In the genomic region with DNA sequence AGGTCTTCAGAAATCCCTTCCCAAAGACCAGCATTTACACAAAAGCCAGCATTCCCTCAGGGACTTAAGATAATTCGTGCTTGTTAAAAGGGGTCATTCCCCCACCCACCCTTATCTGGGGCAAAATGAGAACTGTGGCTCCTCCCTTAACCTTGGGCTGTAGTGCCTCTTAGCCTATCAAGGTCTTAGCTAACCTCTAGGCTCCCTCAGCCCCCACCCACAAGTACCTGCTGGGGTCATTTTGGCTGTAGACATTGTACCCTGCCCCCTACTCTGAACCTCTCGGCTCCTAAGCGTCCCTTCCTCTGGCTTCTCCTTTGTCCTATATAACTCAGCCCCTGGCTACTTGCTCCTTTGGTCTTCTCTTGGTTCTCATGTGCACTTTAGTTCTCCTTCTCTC, we compare ENCODE assay signal across 30 mouse cellular contexts. TPM values are rescaled to one million over a fixed set of nuclear protein-coding genes. Genes with fewer than 3 reads are reported as not detected.
DNase-seq lines count a peak whose midpoint lies in the region; ATAC-seq and TF ChIP-seq lines count a peak whose summit lies in the region.
"Had no signal": no experiment of that assay in that cellular context is flagged by ENCODE, and none has a peak within 500 bp of the region (broad histone marks: within the 10 kb centered on the region; RNA-seq: fewer than 3 reads in every experiment).

No protein-coding gene starts in this region.

- no peak for DNase-seq in kidney, postnatal 0 days (ENCODE audit: low spot score)
- no peak for DNase-seq in kidney, postnatal 10 days
- peak; percentile 68 for DNase-seq in ZHBTc4 (ENCODE audit: low read depth, low spot score)
- DNase-seq in hindbrain, embryonic 10.5 days (ENCODE audit: low spot score), result no peak
- DNase-seq in urinary bladder, postnatal 14 days (ENCODE audit: low spot score), result no peak
- DNase-seq: adrenal gland, postnatal 36 days; cerebellum, adult 2 months; cerebellum, postnatal 14 days; gastrocnemius, adult 2 months; gastrocnemius, postnatal 36 days; heart, adult 18-20 months; heart, postnatal 10 days; left cerebral cortex, postnatal 4 days; lung, adult 18-20 months; lung, postnatal 10 days; right cerebral cortex, postnatal 4 days; thymus, adult 2 months; thymus, postnatal 36 days had no signal

- no peak overlapping the region for H3K4me2 ChIP-seq in kidney, postnatal 0 days (ENCODE audit: low read length)
- no peak overlapping the region for H3K4me2 ChIP-seq in intestine, postnatal 0 days (replicated peaks; ENCODE audit: low read depth)
- H3K4me2 ChIP-seq: heart, embryonic 13.5 days; hindbrain, embryonic 15.5 days; liver, embryonic 12.5 days; neural tube, embryonic 12.5 days had no signal

- no peak overlapping the region for H3K9ac ChIP-seq in kidney, postnatal 0 days (ENCODE audit: low read depth, low read length)
- no peak overlapping the region for H3K9ac ChIP-seq in intestine, postnatal 0 days (ENCODE audit: low read depth, low read length)
- H3K9ac ChIP-seq: heart, embryonic 13.5 days; hindbrain, embryonic 15.5 days; liver, embryonic 12.5 days; neural tube, embryonic 12.5 days had no signal

- TF ChIP-seq CTCF in kidney, postnatal 0 days (IDR thresholded peaks at IDR 0.05; ENCODE audit: low read depth), result no peak
- no peak for TF ChIP-seq CTCF in intestine, postnatal 0 days (IDR thresholded peaks at IDR 0.05; ENCODE audit: low read depth)

- no peaks in the 10 kb centered on the region for H3K9me3 ChIP-seq in kidney, postnatal 0 days (replicated peaks; ENCODE audit: low read length)
- H3K9me3 ChIP-seq in intestine, postnatal 0 days (ENCODE audit: control insufficient read depth), result no peaks in the 10 kb centered on the region
- no peaks in the 10 kb centered on the region for H3K9me3 ChIP-seq in hindbrain, embryonic 10.5 days
- H3K9me3 ChIP-seq: heart, embryonic 13.5 days; hindbrain, embryonic 15.5 days; liver, embryonic 12.5 days; midbrain, embryonic 10.5 days; neural tube, embryonic 12.5 days had no signal

- H3K36me3 ChIP-seq in kidney, postnatal 0 days (ENCODE audit: insufficient read depth, low read length), result no peaks in the 10 kb centered on the region
- H3K36me3 ChIP-seq in intestine, postnatal 0 days (ENCODE audit: control insufficient read depth, insufficient read depth), result no peaks in the 10 kb centered on the region
- H3K36me3 ChIP-seq in hindbrain, embryonic 10.5 days, result no peaks in the 10 kb centered on the region
- H3K36me3 ChIP-seq: heart, embryonic 13.5 days; hindbrain, embryonic 15.5 days; liver, embryonic 12.5 days; midbrain, embryonic 10.5 days; neural tube, embryonic 12.5 days had no signal

- peak; percentile 53; the same call in 1 of the 2 replicates for ATAC-seq in kidney, postnatal 0 days (replicated peaks; ENCODE audit: low FRiP score, low read depth)
- ATAC-seq in intestine, postnatal 0 days, result peak; percentile 18
- no peak for ATAC-seq in megakaryocyte, adult 5-6 weeks (ENCODE audit: poor library complexity, severe bottlenecking)
- ATAC-seq: forebrain, embryonic 16.5 days; inflammation-experienced regulatory T-cells, adult 6 months; liver, embryonic 12.5 days had no signal

- H3K4me1 ChIP-seq in kidney, postnatal 0 days (replicated peaks; ENCODE audit: insufficient read depth, low read length), result 0 out of 2 replicates have a peak, but pooled peaks cover 6% of the 10 kb centered on the region
- H3K4me1 ChIP-seq in intestine, postnatal 0 days (replicated peaks; ENCODE audit: control insufficient read depth, insufficient read depth, low read length), result no peaks in the 10 kb centered on the region
- peaks cover 12% of the 10 kb centered on the region for H3K4me1 ChIP-seq in hindbrain, embryonic 10.5 days (replicated peaks)

- H3K4me3 ChIP-seq in kidney, postnatal 0 days (replicated peaks; ENCODE audit: low read depth, low read length), result no peak overlapping the region
- H3K4me3 ChIP-seq in intestine, postnatal 0 days (ENCODE audit: low read depth, low read length), result no peak overlapping the region
- H3K4me3 ChIP-seq in hindbrain, embryonic 10.5 days, result no peak overlapping the region
- H3K4me3 ChIP-seq: erythroblast, embryonic 14.5 days; gastrocnemius, adult 2 months; heart, embryonic 13.5 days; hindbrain, embryonic 15.5 days; layer of hippocampus, adult 2 months; liver, embryonic 12.5 days; midbrain, embryonic 10.5 days; myocyte; neural tube, embryonic 12.5 days had no signal

- 59% methylated on average over 3 of the region's 3 CpGs for WGBS in kidney, postnatal 0 days
- WGBS in intestine, postnatal 0 days, result 35% methylated on average over 3 of the region's 3 CpGs
- 55% methylated on average over 3 of the region's 3 CpGs for WGBS in hindbrain, embryonic 10.5 days

- H3K27ac ChIP-seq in kidney, postnatal 0 days, result 0 out of 2 replicates have a peak overlapping the region, but pooled peaks have one; percentile 20
- H3K27ac ChIP-seq in intestine, postnatal 0 days (ENCODE audit: low read depth, low read length), result peak overlapping the region; percentile 93
- H3K27ac ChIP-seq in hindbrain, embryonic 10.5 days, result no peak overlapping the region
- H3K27ac ChIP-seq: gastrocnemius, adult 2 months; heart, embryonic 13.5 days; hindbrain, embryonic 15.5 days; layer of hippocampus, adult 2 months; liver, embryonic 12.5 days; midbrain, embryonic 10.5 days; neural tube, embryonic 12.5 days had no signal

- H3K27me3 ChIP-seq in kidney, postnatal 0 days (ENCODE audit: insufficient read depth, low read length), result no peaks in the 10 kb centered on the region
- H3K27me3 ChIP-seq in intestine, postnatal 0 days (replicated peaks; ENCODE audit: control insufficient read depth, insufficient read depth, low read length), result no peaks in the 10 kb centered on the region
- H3K27me3 ChIP-seq in hindbrain, embryonic 10.5 days (ENCODE audit: insufficient read depth, poor library complexity, severe bottlenecking), result no peaks in the 10 kb centered on the region
- H3K27me3 ChIP-seq: hindbrain, embryonic 15.5 days; liver, embryonic 12.5 days; neural tube, embryonic 12.5 days had no signal

RNA-seq across cellular contexts. Expression of a gene that starts 5.5 kb away (rescaled TPM):
- polyA plus RNA-seq in kidney, postnatal 0 days (2015; fragmentation: Nextera tagmentation; extraction: Ambion mirVana), result 11.8 and 13.3 TPM in 2 replicates
- 4.9 and 5.1 TPM in 2 replicates for polyA plus RNA-seq in intestine, postnatal 0 days (2015; fragmentation: Nextera tagmentation; extraction: Ambion mirVana)
- polyA plus RNA-seq in hindbrain, embryonic 10.5 days (2016; fragmentation: Nextera tagmentation; extraction: Ambion mirVana), result 37.2 and 40.8 TPM in 2 replicates
- 30.0 and 31.9 TPM in 2 replicates for total RNA-seq in megakaryocyte, adult 5-6 weeks (2015)
- 32.4 and 37.4 TPM in 2 replicates for total RNA-seq in megakaryocyte, adult 5-6 weeks (2017)

RNA-seq across cellular contexts. Expression of a gene that starts 11.9 kb away (rescaled TPM):
- 16.5 and 16.9 TPM in 2 replicates for polyA plus RNA-seq in kidney, postnatal 0 days (2015; fragmentation: Nextera tagmentation; extraction: Ambion mirVana)
- 11.4 and 13.3 TPM in 2 replicates for polyA plus RNA-seq in intestine, postnatal 0 days (2015; fragmentation: Nextera tagmentation; extraction: Ambion mirVana)
- 16.9 and 19.6 TPM in 2 replicates for polyA plus RNA-seq in hindbrain, embryonic 10.5 days (2016; fragmentation: Nextera tagmentation; extraction: Ambion mirVana)
- 29.6 and 30.1 TPM in 2 replicates for total RNA-seq in megakaryocyte, adult 5-6 weeks (2015)
- 43.0 and 56.4 TPM in 2 replicates for total RNA-seq in megakaryocyte, adult 5-6 weeks (2017)
